Mouse (Mus musculus) small intestine, adult 2 months (tissue): ENCODE results near the gene Pip5k1c. TPM values are rescaled to one million over a fixed set of nuclear protein-coding genes. Genes with fewer than 3 reads are reported as not detected.

Experiments used
- H3K27ac ChIP-seq: fragments of 200-500 bp; 2 replicates; pipeline ENCODE4 v1.5.1; 2012; ENCODE audit warnings: low read depth, low read length, control low read depth, inconsistent platforms; ENCODE audit not compliant: insufficient read depth
- H3K27me3 ChIP-seq: fragments of 200-500 bp; 2 replicates; pipeline ENCODE4 v1.6.1; 2012; ENCODE audit warnings: mild to moderate bottlenecking, moderate library complexity, low read length, inconsistent platforms; ENCODE audit not compliant: control insufficient read depth, insufficient read depth
- H3K36me3 ChIP-seq: fragments of 200-500 bp; 2 replicates; pipeline ENCODE4 v1.6.1; 2012; ENCODE audit warnings: mild to moderate bottlenecking, low read length, control low read depth, inconsistent platforms; ENCODE audit not compliant: control insufficient read depth, insufficient read depth
- H3K4me1 ChIP-seq: fragments of 200-500 bp; 2 replicates; pipeline ENCODE4 v1.6.1; 2012; ENCODE audit warnings: low read length, inconsistent platforms, mixed read lengths; ENCODE audit not compliant: control insufficient read depth, insufficient read depth, insufficient read length
- H3K4me3 ChIP-seq: fragments of 200-500 bp; 2 replicates; pipeline ENCODE4 v1.5.1; 2012; ENCODE audit warnings: low read depth, mild to moderate bottlenecking, control low read depth, inconsistent platforms, low read length, moderate library complexity
- CTCF ChIP-seq: fragments of 200-500 bp; IDR thresholded peaks from 2 replicates; pipeline ENCODE4 v1.5.1; 2012; ENCODE audit warnings: low read depth, mild to moderate bottlenecking, control low read depth, inconsistent platforms, low read length, moderate library complexity, mixed read lengths; ENCODE audit not compliant: insufficient replicate concordance, insufficient read length; ENCODE audit errors: extremely low read depth
- POLR2A ChIP-seq: fragments of 200-500 bp; IDR thresholded peaks from 2 replicates; pipeline ENCODE4 v1.6.1; 2012; ENCODE audit warnings: low read depth, mild to moderate bottlenecking, control low read depth, inconsistent platforms, low read length, moderate library complexity
- WGBS: fragments of 180-500 bp; shearing (Covaris S2); methylation state at CpG from one replicate; pipeline ENCODE4 v1.1.7; 2018; 5-methylcytosine and 5-hydroxymethylcytosine counted together
- polyA plus RNA-seq: library from polyadenylated mRNA; depleted of rRNA; stranded (reverse); fragments of >200 nt; gene quantifications from 2 replicates; pipeline ENCODE4 v1.2.3, GENCODE M21; 2012

Gene Pip5k1c
- polyA plus RNA-seq, 1 experiment = 50.8 TPM

GRCm38 (mm10) chr10:81356991-81357844, 64.5 kb downstream of the Pip5k1c start, which contains the start of gene Mfsd12:
TSS of gene Mfsd12 (plus strand) at chr10:81357491.
- Histone ChIP-seq H3K4me3 (peak within 1 kb of the TSS; percentile 77), H3K36me3 (no peaks in the 10 kb centered on the region), H3K4me1 (peaks cover 19% of the 10 kb centered on the region), H3K27me3 (no peaks in the 10 kb centered on the region), H3K27ac (no peak within 1 kb of the TSS)
- TF ChIP-seq POLR2A = no peak; the same call in 1 of the 2 replicates
- TF ChIP-seq CTCF = no peak
- 1% methylated on average over 79 of the region's 79 CpGs for WGBS

- TF ChIP-seq CTCF = no peak
- TF ChIP-seq POLR2A = no peak
- Histone ChIP-seq H3K4me3 (peak overlapping the region; percentile 77), H3K36me3 (no peaks in the 10 kb centered on the region), H3K27me3 (no peaks in the 10 kb centered on the region), H3K27ac (no peak overlapping the region), H3K4me1 (peaks cover 29% of the 10 kb centered on the region)
- 37% methylated on average over 4 of the region's 4 CpGs for WGBS
Observed at GRCm38 (mm10) chr10:81358209-81358608, 65.4 kb downstream of the Pip5k1c start.

GRCm38 (mm10) chr10:81358841-81359240, 66.1 kb downstream of the Pip5k1c start:
- WGBS = 63% methylated on average over 1 of the region's 1 CpGs
- Histone ChIP-seq H3K27me3 (no peaks in the 10 kb centered on the region), H3K36me3 (no peaks in the 10 kb centered on the region), H3K4me3 (no peak overlapping the region), H3K4me1 (peaks cover 35% of the 10 kb centered on the region), H3K27ac (no peak overlapping the region)
- TF ChIP-seq POLR2A (no peak), CTCF (no peak)

GRCm38 (mm10) chr10:81360721-81361120, 68.0 kb downstream of the Pip5k1c start:
- H3K27ac ChIP-seq = no peak overlapping the region
- no peak overlapping the region for H3K4me3 ChIP-seq
- no peak for TF ChIP-seq POLR2A
- TF ChIP-seq CTCF = no peak
- no peaks in the 10 kb centered on the region for H3K36me3 ChIP-seq
- peaks cover 52% of the 10 kb centered on the region for H3K4me1 ChIP-seq
- H3K27me3 ChIP-seq = no peaks in the 10 kb centered on the region
- WGBS = 74% methylated on average over 8 of the region's 8 CpGs

GRCm38 (mm10) chr10:81362336-81362949, 69.7 kb downstream of the Pip5k1c start:
- WGBS = 62% methylated on average over 12 of the region's 12 CpGs
- no peak overlapping the region for H3K27ac ChIP-seq
- H3K27me3 ChIP-seq = no peaks in the 10 kb centered on the region
- H3K4me1 ChIP-seq = peaks cover 61% of the 10 kb centered on the region
- H3K36me3 ChIP-seq = peaks cover 10% of the 10 kb centered on the region
- H3K4me3 ChIP-seq = peak overlapping the region; percentile 9; the same call in 1 of the 2 replicates
- no peak for TF ChIP-seq CTCF
- no peak for TF ChIP-seq POLR2A

- H3K27me3 ChIP-seq = no peaks in the 10 kb centered on the region
- no peak for TF ChIP-seq POLR2A
- TF ChIP-seq CTCF = no peak
- peaks cover 22% of the 10 kb centered on the region for H3K36me3 ChIP-seq
- 39% methylated on average over 54 of the region's 54 CpGs for WGBS
- H3K4me3 ChIP-seq = peak overlapping the region; percentile 25
- H3K4me1 ChIP-seq = peaks cover 53% of the 10 kb centered on the region
- H3K27ac ChIP-seq = no peak overlapping the region
Observed at GRCm38 (mm10) chr10:81363436-81364346, 70.9 kb downstream of the Pip5k1c start.
